Mouse (Mus musculus) ovary, adult 18-20 months (tissue): ENCODE results near the gene Brsk2.

Experiments
- DNase-seq: peaks from one replicate; pipeline ENCODE4 v3.0.0; 2022; ENCODE audit warnings: low spot score, mixed read lengths

Brsk2 gene

DNA sequence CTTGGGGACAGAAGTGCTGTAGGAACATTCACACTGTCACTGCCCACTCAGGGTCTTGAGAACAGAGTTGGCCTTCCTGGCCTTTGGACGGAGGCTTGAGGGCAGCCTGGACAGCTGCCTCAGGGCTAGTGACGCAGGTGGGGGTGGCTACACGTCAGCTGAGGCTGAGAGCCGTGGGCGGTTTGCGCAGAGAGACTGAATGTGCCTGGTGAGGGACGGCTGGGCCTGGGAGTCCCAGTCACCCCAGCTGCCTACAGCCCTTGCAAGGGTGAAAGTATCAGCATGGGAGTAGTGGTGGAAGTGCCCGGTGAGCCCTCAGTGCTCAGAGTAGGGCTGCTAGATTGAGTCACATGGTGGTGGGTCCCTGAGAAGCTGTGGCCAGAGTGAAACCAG is 6.6 kb downstream of the Brsk2 start:
- DNase-seq: no peak

DNA sequence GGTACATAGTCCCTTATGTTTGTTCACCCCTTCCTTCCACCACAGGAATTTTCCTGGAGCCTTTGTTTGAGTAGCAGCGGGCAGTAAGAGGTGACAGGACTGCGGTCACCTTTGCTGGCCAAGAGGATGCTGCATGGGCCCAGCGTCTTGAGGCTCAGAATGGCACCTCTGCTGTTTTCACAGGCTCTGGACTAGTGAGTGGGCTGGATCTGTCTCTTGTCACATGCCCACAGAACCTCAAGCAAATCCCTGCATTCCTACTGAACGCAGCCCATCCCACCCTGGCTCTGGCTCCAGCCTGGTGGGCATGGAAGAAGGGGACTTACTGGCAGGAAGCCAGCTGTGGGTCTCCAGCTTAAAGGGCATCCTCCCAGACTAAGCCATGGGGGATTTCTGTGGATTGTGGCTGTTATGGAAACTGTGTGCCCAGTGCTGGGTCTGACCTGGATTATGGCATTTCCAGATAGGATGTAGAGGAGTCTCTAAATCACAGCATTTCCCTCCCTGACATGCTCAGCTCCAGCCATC is 8.0 kb downstream of the Brsk2 start:
- DNase-seq: no peak

DNA sequence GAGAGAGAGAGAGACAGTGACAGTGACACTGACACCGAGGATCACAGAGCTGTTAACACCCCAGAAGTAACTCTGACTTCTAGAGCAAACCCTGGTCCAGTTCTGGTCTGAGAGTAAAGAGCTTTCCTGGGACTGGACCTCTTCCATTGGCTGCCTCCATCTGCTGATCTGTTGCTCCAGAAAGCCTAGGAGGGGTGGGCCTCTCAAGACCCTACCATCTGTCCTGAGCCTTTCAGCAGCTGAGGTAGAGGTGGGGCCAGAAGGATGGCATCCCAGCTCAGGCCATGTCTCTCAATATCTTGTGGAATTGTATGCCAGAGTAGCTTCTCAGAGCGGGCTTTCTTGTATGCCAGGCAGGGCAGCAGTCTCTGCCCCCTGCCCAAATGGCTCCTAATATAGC is 8.7 kb downstream of the Brsk2 start:
- no peak for DNase-seq

DNA sequence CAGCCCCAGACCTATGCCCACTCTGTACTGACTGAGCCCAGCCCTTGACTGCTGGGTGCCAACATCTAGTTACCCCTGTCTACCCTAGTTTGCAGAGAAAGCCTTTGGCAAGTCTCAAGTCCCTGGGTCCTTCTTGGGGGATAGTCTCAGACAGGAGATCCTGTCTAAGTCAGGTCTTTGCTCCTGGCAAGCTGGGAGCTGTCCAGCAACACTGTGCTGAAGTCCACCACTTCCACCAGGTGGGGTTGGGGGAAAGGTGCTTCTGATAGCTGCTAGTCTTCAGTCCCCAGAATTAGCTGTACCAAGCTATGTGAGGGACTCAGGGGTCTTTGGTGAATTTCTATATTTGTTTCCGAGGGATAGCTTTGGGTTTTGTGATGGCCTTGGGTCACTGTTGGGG is 9.6 kb downstream of the Brsk2 start:
- DNase-seq: no peak

DNA sequence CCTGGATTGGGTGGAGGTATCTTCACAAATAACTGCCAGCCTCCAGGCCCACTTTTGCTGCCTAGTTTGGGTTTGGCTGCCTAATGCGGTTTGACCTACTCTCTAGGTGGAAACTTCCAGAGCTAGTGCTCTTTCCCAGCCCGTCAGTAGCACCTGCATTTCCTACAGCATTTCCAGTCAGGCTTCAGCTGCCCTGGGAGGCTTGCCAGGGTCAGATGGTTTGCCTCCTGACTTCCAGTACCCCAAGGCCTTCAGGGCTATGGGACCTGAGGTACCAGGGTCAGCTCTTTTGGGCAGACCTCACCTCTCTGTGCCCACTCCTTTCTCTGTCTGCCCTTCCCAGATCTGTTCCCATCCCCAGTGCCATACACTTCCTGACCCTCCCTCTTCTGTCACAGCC is 11.4 kb downstream of the Brsk2 start:
- no peak for DNase-seq

DNA sequence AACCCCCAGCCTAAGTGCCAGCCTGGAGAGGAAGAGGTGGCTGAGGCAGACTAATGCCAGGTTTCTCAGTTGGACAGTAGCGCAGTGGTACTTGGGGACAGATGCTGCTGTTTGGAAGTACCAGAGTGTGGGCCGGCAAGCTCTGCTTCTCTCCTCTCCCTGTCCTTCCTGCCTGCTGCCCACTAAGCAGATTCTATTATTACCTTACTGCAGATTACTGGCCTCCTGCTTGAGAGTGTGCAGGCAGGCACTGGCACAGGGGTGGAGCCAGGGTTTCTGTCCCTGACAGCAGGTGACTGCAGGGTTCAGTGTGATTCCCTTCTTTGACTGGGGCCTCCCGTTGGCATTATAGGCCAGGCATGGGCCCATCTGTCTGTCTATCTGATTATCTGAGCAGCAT is 11.9 kb downstream of the Brsk2 start:
- DNase-seq: no peak

DNA sequence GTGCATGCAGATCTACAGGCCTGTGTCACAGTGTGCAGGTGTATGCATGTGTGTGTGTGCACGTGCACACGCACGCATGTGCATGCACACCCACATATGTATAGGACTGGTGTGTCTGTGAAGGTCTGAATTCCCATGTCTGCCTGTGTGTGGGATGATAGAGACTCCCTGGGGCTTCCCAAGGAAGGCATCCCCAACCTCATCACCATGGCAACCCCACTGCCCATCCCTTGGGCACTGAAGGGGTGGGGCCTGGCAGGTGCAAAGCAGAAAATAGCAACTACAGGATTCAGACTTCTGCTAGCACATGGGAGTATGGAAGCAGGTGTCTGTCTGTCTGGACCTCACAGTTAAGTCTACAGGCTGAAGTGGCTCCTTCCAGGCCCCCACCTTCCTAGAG is 13.0 kb downstream of the Brsk2 start:
- DNase-seq: no peak

DNA sequence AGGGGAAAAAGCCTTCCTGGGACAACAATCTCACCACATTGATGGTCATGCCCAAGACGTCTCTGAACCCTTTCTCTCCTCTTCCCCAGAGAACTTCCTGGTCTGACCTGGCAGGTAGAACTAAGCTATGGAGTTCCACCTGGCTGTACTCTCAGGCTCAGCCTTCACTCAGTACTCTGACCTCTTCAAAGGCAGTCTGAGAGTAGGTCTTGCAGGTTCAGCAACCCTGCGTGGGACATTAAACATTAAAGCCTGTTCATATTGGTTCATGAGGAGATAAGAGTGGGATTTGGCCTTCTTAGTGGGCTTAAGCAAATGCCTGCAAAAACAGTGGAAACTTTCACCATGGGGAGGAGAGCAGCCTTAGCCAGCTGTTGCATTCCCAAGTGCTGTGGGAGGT is 16.7 kb downstream of the Brsk2 start:
- DNase-seq: no peak

DNA sequence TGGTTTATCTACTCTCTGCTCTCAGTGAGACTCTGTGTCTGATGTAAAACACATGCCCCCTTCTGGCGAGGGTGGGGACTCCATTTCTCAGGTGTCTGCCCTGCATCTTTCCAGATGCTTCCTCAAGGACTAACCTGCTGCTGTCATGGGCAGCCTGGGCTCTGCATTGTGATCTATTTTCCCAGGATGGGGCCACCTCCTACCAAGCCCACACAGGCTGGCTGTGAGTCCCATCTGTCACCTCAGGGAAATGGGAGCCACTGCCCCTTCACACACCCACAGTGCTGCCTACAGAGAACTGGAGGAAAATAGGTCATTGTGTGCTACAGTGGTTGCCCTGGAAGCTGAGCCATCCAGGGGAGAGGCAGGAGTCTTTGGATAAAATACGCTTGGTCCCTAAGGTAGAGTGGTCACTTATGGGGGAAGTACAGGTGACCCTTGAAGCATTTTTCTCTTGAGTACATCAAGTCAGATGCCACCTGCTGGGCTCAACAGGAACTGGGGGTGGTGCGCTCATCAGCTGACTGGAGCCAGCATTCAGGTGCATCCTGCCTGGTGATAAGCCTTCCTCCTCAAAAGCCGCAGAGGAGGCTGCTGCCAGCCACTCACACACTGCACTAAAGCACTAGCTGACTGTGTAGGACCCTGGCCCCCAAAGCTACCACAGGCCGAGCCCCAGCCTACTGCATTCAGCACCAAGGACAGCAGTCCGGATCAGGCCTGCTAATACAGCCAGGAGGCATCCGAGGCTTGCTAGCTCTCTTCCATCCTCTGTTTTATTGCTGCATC is 23.5 kb downstream of the Brsk2 start:
- no peak for DNase-seq

DNA sequence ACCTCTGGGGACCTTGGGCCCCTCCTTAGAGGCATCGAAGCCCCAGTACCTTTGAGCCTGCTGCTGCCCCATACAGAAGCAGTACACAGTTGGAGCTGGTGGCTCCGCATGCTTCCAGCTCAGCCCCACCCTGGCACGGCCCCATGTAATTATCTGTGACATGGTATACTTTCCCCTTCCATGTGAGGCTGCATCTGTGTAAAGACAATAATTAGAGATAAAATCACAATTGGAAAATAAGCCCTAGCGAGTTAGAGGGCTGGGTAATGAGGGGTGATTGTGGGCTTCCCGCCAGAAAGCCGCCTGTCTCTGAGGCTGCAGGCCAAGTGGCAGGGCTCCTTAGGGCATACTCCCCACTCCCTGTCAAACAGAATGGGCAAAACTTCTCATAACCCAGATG is 28.5 kb downstream of the Brsk2 start:
- no peak for DNase-seq

DNA sequence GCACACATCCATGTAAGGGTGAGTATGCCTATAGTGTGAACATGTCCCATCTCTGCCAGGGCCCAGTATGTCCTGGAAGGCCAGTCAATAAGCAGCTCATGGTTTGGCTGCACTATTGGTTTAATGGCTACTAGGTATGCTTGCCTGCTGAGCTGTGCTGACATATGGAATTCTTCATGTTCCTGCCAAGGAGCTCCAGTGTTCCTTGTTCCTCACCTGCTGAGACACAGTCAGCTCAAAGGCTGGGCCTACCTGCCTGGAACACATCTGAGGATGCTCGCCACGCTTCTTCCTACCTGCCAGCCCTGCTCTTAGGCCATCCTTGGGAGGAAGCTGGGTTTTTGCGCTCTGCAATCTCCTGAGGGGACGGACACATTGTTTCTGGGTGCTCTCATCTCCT is 29.7 kb downstream of the Brsk2 start:
- DNase-seq: no peak

DNA sequence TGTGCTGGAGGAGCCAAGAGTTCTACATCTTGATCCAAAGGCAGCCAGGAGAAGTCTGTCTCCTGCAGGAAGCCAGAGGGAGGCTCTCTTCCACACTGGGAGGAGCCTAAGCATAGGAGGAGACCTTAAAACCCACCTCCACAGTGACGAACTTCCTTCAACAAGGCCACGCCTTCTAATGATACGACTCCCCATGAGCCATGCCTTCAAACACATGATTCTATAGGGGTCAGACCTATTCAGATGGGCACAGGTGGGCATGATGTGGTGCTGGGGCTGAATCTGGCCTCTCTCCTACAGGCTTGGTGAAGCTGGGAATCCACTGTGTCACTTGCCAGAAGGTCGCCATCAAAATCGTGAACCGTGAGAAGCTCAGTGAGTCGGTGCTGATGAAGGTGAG is 31.7 kb downstream of the Brsk2 start:
- no peak for DNase-seq

DNA sequence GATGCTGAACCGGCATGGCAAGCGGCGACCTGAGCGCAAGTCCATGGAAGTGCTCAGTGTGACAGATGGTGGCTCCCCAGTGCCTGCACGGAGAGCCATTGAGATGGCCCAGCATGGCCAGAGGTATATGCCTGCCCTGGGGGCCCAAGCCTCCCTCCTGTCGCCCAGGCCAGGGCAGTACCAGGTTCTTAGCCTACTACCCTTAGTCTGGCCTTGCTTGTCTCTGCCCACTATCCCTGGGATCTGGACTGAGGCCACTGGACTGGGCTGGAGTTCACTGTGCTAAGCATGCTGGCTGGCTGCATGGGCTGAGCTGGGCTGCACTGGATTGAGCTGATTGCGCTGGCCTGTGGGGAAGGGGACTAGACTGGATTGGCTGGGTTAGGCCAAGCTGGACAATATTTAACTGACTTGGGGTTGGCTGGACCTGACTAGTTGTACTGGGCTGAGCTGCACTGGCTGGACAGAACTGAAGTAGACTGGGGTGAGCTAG is 38.8 kb downstream of the Brsk2 start:
- DNase-seq: no peak

DNA sequence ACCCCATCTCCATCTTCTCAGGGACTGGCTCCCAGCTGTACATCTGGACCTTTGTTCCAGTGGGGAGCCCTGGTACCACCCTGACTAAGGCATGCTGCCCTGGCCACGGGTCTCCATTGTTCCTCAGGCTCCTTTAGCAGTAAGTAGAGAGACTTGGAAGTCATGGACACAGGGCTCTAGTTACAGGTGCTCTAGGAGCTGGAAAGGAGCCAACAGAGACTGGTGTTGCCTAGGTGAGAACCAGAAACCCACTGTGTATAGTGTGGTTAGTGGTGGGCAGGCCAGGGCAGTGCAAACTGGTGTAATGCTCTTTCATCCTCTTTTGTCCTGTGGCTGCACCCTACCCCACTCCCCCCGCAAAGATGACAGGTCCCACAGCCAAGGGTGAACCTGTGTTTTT is 41.6 kb downstream of the Brsk2 start:
- DNase-seq: no peak

DNA sequence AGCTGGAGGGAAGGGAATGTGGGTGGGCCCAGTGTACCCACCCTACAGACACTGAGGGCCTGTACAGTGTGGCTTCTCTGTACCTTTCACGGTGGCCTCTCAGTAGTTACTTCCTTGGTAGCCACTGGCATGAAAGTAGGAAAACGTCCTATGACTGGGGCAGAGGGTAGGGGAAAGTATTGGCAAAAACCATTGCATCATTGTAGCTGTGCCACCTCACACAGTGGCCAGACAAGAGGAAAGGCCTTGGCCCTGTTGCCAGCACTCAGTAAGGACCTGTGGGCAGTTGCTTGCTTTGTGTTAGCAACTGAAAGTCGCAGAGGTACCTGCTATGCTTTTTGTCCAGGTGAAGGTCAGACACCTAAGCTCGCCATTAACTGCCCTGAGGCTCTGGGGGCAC is 44.6 kb downstream of the Brsk2 start:
- DNase-seq: no peak

DNA sequence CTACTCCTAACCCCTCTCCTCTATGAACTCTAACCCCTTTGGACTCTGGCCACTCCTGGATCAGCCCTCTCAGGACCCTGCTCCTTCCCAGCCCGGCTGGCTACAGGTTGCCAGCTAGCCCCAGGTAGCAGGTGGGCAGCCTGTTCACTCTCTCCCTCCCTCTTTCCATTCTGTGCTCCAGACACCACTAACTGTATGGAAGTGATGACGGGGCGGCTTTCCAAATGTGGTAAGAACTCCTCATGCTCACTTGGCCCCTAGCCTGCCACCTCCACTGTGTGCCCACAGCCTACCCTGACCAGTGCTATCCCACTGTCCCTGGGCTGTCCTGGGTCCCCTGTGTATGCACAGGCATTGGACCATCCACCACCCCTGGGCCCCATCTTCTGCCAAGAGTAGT is 51.1 kb downstream of the Brsk2 start:
- no peak for DNase-seq

DNA sequence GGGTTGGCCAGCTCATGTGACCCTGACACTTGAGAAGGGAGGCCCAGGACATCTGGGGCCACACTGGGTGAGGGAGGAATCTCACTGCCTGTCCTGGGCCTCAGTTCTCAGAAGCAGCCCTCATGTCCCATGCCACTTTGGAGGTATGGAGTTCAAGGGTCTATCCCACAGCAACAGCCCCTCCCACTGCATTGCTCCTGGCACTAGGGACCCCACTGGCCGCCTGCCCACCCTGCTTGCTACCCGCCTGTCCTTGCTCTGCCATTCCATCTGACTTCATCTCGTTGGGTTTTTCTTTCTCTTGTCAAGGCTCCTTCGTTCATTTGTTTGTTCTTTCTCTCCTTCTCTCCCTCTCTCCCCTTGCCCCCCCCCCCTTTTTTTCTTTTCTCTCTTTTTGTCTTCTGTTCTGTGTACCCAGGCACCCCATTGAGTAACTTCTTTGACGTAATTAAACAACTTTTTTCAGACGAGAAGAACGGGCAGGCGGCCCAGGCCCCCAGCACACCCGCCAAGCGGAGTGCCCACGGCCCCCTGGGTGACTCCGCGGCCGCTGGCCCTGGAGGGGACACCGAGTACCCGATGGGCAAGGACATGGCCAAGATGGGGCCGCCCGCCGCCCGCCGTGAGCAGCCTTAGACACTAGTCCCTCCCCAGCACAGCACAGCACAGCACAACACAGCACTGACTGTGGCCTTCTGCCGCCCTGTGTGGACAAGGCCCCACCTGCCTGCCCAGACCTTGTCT is 52.2 kb downstream of the Brsk2 start:
- DNase-seq: no peak

DNA sequence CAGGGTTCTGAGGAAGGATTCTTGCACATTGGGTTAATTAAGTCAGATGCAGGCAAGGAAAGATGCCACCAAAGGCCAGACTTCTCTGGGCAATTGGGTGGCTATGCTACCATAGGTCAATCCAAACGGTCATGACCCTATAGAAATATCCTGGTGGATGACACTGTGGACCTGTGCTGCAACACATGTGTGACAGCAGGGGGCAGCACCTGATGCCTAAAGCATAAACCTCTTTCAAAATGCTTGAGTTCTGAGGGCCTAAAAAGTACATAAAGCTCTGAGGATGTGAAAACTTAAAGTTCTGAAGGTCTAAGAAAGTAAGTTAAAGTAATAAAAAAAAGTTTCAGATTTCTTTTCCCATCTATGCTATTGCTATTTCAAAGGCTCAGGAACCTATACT is 67.0 kb downstream of the Brsk2 start:
- DNase-seq: no peak

DNA sequence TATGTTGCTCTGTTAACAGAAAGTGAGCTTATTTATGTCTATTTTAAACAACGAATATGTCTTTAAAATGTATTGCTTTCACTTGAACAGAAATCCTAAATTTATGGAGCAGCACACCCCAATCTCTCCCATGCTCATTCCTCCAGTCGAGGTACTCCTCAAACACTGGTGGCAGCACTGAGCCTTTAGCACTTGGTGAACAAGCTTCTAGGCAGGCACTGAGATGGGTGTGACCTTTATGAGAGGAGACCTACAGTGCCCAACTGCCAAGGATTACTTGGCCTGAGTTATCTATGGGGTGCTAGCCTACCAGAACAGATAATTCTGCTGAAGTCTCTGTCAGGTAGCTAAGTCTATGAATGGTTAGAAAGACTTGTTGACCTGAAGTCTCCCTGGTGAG is 70.1 kb downstream of the Brsk2 start:
- no peak for DNase-seq

DNA sequence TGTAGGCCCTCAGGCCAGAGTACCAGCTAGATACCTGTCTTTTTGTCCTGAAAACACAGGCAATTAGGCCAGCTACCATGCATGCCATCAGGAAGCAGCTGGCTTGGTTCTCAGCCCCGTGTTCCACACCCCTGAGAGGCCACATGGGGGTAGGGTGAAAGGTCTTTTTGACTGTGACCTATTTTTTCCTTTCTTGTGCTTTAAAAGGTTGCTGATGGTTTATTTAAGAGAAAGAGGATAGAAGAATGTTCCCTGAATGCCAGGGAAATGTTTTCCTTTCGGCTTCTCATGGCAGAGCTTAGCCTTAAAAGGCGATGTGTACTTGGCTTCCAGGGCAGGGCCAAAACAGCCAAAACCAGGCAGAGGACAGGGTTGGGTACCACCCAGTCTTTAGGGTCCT is 71.3 kb downstream of the Brsk2 start:
- no peak for DNase-seq

DNA sequence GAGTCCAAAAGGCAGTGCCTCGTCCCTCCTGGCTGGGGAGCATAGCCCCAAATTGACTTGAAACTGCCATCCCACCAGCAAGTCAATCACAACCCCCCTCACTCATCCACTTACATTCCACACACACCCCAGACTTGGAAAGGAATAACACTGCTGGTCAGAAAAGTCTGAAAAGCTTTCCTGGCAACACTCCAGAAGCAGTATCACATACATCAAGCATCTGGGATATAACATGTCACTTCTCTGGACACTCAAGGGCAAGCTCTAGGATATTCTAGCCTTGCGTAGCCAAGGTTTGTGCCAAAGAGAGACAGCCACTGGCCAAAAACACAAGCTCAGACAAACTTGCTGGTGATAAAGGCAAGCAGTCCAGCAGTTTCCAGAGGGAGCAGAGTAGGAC is 75.6 kb downstream of the Brsk2 start:
- no peak for DNase-seq

DNA sequence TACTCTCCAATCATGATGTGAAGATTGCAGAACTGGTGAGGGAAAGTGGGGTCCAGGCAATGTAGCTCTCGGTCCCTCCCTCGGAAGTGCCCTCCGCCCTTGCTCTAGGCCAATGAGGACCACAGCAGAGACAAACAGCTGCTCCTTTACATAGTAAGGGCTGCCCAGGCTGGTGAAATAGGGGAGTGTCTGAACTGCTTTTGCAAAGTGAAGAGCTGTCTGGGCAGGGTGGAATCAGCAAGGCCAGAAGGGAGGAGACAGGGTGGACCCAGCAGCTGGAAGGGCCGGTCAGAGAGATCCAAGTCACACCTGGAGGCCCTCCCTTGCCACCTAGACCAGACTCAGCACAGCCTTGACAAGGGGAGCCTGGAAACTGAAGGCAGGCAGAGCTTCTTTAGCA is 76.4 kb downstream of the Brsk2 start:
- DNase-seq: peak; percentile 10

DNA sequence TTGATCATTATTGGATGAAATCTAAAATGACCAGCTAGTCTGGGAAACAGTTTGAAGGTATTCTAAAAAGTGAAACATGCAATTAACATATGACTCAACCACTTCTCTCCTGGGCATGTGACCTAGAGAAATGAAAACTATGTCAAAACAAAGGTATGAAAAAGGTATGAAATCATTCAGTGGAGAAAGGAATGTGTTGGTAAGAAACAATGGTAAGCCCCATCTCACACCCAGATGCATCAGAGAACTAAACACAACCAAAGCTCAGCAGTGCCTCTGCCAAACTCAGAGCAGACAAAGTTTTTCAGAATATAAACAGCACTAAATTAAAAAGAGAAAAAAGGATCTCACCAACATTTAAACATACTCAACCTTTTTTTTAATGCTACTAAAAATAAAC is 80.5 kb downstream of the Brsk2 start:
- no peak for DNase-seq

DNA sequence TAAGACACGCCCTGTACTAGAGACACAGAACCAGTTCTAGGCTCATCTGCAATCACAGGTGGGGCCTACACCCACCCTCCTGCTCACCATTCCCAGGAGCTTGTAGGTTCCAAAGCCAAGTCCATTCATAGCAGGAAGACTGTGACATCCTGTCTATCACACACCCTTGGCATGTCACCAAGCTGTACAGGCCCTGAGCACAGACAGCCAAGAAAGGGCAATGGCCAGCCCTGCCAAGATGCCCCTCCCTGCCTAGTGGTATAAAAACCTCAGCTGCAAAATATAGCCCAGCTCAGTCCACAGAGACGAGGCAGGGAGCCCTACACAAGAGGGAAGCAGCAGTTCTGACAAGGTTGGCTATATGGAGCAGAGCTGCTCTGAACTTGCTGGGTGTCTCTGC is 84.6 kb downstream of the Brsk2 start:
- no peak for DNase-seq
